Mouse (Mus musculus) midbrain, embryonic 11.5 days (tissue): ENCODE measurements at regions not wholly inside any gene's neighbourhood (a gene's known extent, or its start where the extent isn't known, plus 50 kb on each side); places are given as distances from the start of the nearest gene placed in this dataset.

ENCODE experiments used
- ATAC-seq: fragments of 200-750 bp; cut with Nextera tagmentation; 2 replicates; pipeline ENCODE4 v1.8.0; 2017; ENCODE audit warnings: moderate TSS enrichment, moderate library complexity; ENCODE audit not compliant: low FRiP score
- DNase-seq: peaks from one replicate; pipeline ENCODE4 v3.0.0; 2015; ENCODE audit warnings: low spot score; ENCODE audit errors: missing footprints
- H3K27ac ChIP-seq: fragments of 300-500 bp; sonication (generic); 2 replicates; pipeline ENCODE4 v1.5.1; 2014; ENCODE audit warnings: low read depth, low read length
- H3K27me3 ChIP-seq: fragments of 300-500 bp; sonication (generic); 2 replicates; pipeline ENCODE4 v1.6.1; 2014; ENCODE audit warnings: mild to moderate bottlenecking, low read length, moderate library complexity, mixed read lengths; ENCODE audit not compliant: control insufficient read depth, insufficient read depth
- H3K36me3 ChIP-seq: fragments of 300-500 bp; sonication (generic); 2 replicates; pipeline ENCODE4 v1.6.1; 2014; ENCODE audit warnings: mild to moderate bottlenecking, low read length, moderate library complexity, mixed read lengths; ENCODE audit not compliant: control insufficient read depth, insufficient read depth
- H3K4me1 ChIP-seq: fragments of 300-500 bp; sonication (generic); 2 replicates; pipeline ENCODE4 v1.6.1; 2014; ENCODE audit warnings: low read length; ENCODE audit not compliant: control insufficient read depth, insufficient read depth
- H3K4me2 ChIP-seq: fragments of 300-500 bp; sonication (generic); 2 replicates; pipeline ENCODE4 v1.6.1; 2014; ENCODE audit warnings: mild to moderate bottlenecking, moderate library complexity
- H3K4me3 ChIP-seq: fragments of 300-500 bp; sonication (generic); 2 replicates; pipeline ENCODE4 v1.5.1; 2014; ENCODE audit warnings: low read depth, low read length
- H3K9ac ChIP-seq: fragments of 300-500 bp; sonication (generic); 2 replicates; pipeline ENCODE4 v1.6.1; 2014; ENCODE audit warnings: low read length
- H3K9me3 ChIP-seq: fragments of 300-500 bp; sonication (generic); 2 replicates; pipeline ENCODE4 v1.6.1; 2016; ENCODE audit warnings: low read length; ENCODE audit not compliant: control insufficient read depth
- WGBS: fragments of 180-500 bp; shearing (Covaris S2); extraction: QIAGEN DNeasy Blood & Tissue Kit; methylation state at CpG from one replicate; pipeline ENCODE4 v1.1.7; 2014; 5-methylcytosine and 5-hydroxymethylcytosine counted together

DNA sequence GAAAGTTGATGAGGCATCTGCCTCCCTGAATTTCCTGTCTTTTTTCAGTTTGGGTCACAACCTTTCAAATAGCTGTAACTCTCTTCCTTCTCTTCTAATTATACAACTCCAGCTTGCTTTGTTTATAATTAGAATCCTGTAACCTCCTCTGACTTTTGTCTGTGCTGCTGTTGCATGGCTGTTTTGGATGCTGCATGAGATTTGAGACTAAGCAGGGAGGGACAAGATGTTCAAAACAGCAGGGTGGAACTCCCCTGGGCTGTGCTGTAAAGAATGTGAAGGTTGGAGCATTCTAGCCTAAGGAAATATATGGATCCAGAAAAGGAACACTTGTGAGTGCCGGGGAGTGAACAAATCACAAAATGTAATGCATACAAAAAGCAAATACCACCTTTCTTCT lies 159.0 kb upstream of the Sptlc3 start:
- no peak for ATAC-seq
- no peaks in the 10 kb centered on the region for H3K9me3 ChIP-seq
- WGBS, result 77% methylated on average over 1 of the region's 1 CpGs
- no peak overlapping the region for H3K9ac ChIP-seq
- H3K4me1 ChIP-seq, result no peaks in the 10 kb centered on the region
- H3K36me3 ChIP-seq, result no peaks in the 10 kb centered on the region
- H3K27ac ChIP-seq, result no peak overlapping the region
- no peak overlapping the region for H3K4me3 ChIP-seq
- DNase-seq, result no peak
- no peaks in the 10 kb centered on the region for H3K27me3 ChIP-seq
- no peak overlapping the region for H3K4me2 ChIP-seq

DNA sequence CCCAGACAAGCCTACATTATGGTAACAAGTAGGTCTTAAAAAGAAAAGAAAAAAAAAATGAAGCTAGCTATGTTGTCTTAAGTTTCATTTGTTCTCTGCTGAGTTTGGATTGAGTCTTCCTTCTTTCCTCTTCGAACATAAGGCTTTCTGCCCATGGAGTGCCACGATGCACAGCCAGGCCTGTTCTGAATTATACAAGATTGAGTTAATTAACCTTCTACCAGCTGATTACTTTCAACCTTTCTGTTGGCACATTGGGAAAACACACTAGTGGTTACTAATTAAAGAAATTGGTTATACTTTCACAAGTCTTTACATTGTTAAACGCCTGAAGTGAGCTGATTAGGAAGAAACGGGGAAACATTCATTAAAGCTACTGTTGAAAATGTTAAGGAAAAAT lies 155.5 kb upstream of the Sptlc3 start:
- no peaks in the 10 kb centered on the region for H3K36me3 ChIP-seq
- DNase-seq (no peak), ATAC-seq (no peak)
- H3K4me2 ChIP-seq, result no peak overlapping the region
- 89% methylated on average over 4 of the region's 4 CpGs for WGBS
- H3K27ac ChIP-seq, result no peak overlapping the region
- H3K27me3 ChIP-seq, result no peaks in the 10 kb centered on the region
- no peak overlapping the region for H3K4me3 ChIP-seq
- no peak overlapping the region for H3K9ac ChIP-seq
- H3K9me3 ChIP-seq, result no peaks in the 10 kb centered on the region
- H3K4me1 ChIP-seq, result no peaks in the 10 kb centered on the region

DNA sequence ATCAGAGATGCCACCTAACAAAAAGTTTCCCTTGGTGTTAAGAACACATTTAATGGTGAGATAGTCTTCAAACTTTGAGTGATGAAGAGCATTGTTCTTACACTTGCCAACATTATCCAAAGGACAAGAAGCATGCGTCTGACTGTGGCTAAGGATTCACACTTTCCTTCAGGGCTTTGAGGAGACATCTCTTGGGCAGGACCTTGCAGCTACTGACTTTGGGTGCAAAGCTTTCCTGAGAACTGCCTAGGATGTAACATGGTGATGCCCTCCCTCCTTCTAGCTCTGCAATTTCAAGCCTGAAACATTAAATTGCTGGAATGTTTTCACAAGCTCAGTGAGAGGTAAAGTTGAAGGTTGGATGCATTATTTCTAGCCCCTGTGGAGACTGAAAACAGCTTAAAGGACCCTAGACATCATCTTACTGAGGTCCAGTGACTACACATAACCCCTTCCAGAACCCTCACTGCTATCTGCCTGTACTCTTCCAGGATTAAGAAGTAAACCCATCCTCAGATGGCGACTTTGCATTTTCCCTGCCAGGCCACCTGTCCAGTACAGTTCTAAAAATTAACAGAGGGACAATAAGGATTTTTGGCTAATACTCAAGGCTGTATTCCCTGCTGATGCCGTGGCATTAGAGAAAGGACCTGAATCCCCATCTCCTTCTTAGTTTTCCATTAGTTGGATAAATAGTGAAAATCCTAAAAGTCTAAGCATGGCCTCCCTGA lies 137.3 kb upstream of the Sptlc3 start:
- DNase-seq, result no peak
- no peak overlapping the region for H3K27ac ChIP-seq
- no peak overlapping the region for H3K4me3 ChIP-seq
- ATAC-seq, result no peak
- H3K36me3 ChIP-seq, result no peaks in the 10 kb centered on the region
- no peaks in the 10 kb centered on the region for H3K4me1 ChIP-seq
- no peak overlapping the region for H3K4me2 ChIP-seq
- H3K9ac ChIP-seq, result no peak overlapping the region
- 87% methylated on average over 3 of the region's 3 CpGs for WGBS
- H3K27me3 ChIP-seq, result no peaks in the 10 kb centered on the region
- H3K9me3 ChIP-seq, result no peaks in the 10 kb centered on the region

DNA sequence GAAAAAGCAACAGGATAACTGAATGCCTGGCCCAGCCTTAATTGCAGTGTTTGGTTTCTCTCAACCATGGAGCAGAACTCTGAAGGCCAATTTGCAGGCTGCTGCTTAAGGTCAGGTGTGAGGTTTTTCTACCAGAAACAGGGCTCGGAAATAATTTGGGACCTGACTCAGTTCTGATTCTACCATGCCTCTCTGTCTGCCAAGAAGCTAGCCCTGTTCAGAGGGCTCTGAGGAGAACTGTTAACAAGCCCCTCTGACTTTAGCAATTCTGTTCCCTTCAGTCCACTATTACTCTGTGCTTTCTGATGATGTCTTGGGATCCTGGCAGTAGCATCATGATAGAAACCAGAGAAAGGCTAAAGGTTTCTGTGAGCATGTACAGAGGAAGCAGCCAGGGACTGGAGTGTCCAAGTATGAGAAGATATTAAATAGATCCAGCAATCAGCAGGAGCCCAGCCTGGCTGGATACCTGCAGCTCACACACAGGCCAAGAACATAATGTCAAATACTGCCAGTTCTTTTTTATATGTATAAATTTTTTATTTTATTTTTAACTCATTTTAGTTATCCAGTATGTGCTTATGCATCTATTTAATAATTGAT lies 131.4 kb upstream of the Sptlc3 start:
- Histone ChIP-seq H3K27ac (no peak overlapping the region), H3K36me3 (no peaks in the 10 kb centered on the region), H3K4me1 (no peaks in the 10 kb centered on the region), H3K9me3 (no peaks in the 10 kb centered on the region), H3K9ac (no peak overlapping the region), H3K27me3 (no peaks in the 10 kb centered on the region), H3K4me2 (no peak overlapping the region), H3K4me3 (no peak overlapping the region)
- WGBS, result 92% methylated on average over 1 of the region's 1 CpGs
- DNase-seq (no peak), ATAC-seq (no peak)

DNA sequence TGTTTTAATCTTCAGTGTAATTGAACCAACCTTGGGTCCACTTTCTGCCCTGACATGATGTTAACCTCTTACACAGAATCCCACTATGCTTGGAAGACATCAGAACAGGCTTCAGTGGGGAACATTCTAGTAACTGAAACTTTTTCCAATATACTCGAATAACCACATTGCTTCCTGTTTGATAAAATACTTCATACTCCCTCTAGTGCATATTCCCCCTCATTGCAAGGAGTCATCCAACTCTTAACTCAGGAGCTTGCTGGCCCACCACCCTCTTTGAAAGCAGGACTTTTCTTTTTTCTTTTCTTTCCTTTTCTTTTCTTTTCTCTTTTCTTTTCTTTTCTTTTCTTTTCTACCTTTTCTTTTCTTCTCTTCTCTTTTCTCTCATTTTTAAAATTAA lies 123.6 kb upstream of the Sptlc3 start:
- Histone ChIP-seq H3K4me1 (no peaks in the 10 kb centered on the region), H3K9ac (no peak overlapping the region), H3K27me3 (no peaks in the 10 kb centered on the region), H3K9me3 (no peaks in the 10 kb centered on the region), H3K4me3 (no peak overlapping the region), H3K4me2 (no peak overlapping the region), H3K27ac (no peak overlapping the region), H3K36me3 (no peaks in the 10 kb centered on the region)
- ATAC-seq, result no peak; the same call in 1 of the 2 replicates
- DNase-seq, result no peak
- WGBS, result 41% methylated on average over 1 of the region's 1 CpGs

DNA sequence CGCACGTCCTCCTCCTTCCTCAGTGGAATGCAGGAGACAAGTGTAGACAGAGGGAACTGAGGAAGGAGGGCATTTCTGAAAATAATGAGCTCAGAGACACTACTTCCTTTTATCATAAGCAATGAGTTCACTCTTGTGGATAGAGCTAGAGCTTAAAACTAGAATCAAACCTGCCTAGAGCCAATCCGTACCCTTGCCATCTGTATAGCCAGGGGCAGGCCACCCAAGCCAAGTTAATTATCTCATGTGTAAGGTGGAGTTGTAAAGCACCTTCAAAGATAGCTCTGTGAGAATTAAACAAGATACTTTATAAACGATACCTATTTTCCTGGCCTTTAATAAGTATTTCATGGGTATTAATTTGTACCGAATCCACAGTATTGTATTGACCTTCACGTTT lies 113.4 kb upstream of the Sptlc3 start:
- H3K27me3 ChIP-seq, result no peaks in the 10 kb centered on the region
- H3K36me3 ChIP-seq, result no peaks in the 10 kb centered on the region
- no peak overlapping the region for H3K4me2 ChIP-seq
- H3K4me3 ChIP-seq, result no peak overlapping the region
- H3K9ac ChIP-seq, result no peak overlapping the region
- H3K4me1 ChIP-seq, result no peaks in the 10 kb centered on the region
- no peak overlapping the region for H3K27ac ChIP-seq
- ATAC-seq, result no peak
- no peaks in the 10 kb centered on the region for H3K9me3 ChIP-seq
- no peak for DNase-seq
- WGBS, result 82% methylated on average over 6 of the region's 6 CpGs

DNA sequence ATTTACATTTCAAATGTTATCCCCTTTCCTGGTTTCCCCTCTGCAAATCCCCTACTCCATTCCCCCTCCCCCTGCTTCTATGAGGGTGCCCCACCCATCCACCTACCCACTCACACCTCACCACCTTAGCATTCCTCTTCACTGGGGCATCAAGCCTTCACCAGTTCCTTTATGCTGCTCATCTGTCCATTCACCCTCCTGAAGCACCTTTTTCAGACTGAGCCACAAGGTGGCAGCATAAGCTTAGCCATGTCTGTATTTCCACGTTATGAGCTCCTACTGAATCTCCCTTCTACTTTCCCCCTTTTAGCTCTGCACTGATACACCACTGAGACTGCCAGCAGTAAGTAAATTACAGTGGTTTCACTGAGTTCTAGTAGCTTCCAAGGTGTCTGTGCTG lies 112.1 kb upstream of the Sptlc3 start:
- peak; percentile 90 for ATAC-seq
- no peaks in the 10 kb centered on the region for H3K4me1 ChIP-seq
- no peak overlapping the region for H3K9ac ChIP-seq
- H3K4me2 ChIP-seq, result no peak overlapping the region
- H3K4me3 ChIP-seq, result no peak overlapping the region
- H3K9me3 ChIP-seq, result no peaks in the 10 kb centered on the region
- H3K36me3 ChIP-seq, result no peaks in the 10 kb centered on the region
- 0% methylated on average over 1 of the region's 1 CpGs for WGBS
- DNase-seq, result peak; percentile 96
- no peak overlapping the region for H3K27ac ChIP-seq
- H3K27me3 ChIP-seq, result no peaks in the 10 kb centered on the region

DNA sequence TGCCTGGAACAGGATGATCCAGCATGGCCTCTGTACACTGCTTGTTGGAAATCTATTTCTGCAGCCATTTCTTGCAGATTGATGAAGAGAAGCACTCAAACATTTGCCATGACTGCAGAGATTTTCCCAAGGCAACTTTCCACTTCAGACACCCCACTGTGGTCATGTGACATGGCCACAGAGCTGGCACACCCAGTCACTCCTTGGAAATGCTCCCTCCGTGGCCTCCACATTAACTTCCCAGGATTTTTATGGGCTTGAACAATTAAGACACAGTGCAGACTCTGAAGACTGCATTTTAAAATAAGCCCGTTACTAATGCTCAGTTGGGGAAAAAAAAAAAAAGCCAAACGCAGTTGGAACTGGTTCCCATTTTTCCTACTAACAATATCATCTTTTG lies 80.2 kb upstream of the Sptlc3 start:
- 75% methylated on average over 3 of the region's 3 CpGs for WGBS
- Histone ChIP-seq H3K4me2 (no peak overlapping the region), H3K4me1 (no peaks in the 10 kb centered on the region), H3K9ac (no peak overlapping the region), H3K27me3 (no peaks in the 10 kb centered on the region), H3K27ac (no peak overlapping the region), H3K9me3 (no peaks in the 10 kb centered on the region), H3K4me3 (no peak overlapping the region), H3K36me3 (no peaks in the 10 kb centered on the region)
- no peak for DNase-seq
- no peak for ATAC-seq

DNA sequence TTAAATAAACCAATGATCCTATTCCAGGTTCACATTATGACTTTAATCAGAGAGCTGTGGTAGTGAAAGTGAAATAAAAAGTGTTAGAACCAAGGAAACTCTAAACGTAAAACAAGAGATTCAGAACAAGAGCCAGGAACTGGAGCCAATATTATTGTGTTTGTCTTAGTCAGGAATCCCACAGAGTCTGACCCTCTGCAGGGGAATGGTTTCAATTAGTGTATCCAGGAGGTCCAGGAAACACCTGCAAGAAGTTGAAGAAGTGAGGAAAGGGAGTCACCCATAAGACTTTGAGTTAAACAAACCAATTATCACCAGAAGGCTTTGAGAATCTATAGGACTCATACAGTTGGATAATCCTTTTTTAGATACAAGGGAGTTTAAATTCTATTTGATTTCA lies 76.2 kb upstream of the Sptlc3 start:
- 69% methylated on average over 1 of the region's 1 CpGs for WGBS
- ATAC-seq (no peak), DNase-seq (peak; percentile 59)
- no peak overlapping the region for H3K4me2 ChIP-seq
- H3K9ac ChIP-seq, result no peak overlapping the region
- no peaks in the 10 kb centered on the region for H3K9me3 ChIP-seq
- H3K36me3 ChIP-seq, result no peaks in the 10 kb centered on the region
- no peak overlapping the region for H3K4me3 ChIP-seq
- H3K27me3 ChIP-seq, result no peaks in the 10 kb centered on the region
- H3K4me1 ChIP-seq, result no peaks in the 10 kb centered on the region
- no peak overlapping the region for H3K27ac ChIP-seq
